ENCODE assay signal across 22 mouse cellular contexts in genomic region chr13:31405312-31405711, GRCm38 (mm10).
"Had no signal": no experiment of that assay in that cellular context is flagged by ENCODE, and none has a peak within 500 bp of the region (broad histone marks: within the 10 kb centered on the region; RNA-seq: fewer than 3 reads in every experiment).

No protein-coding gene starts in this region.

- H3K4me2 ChIP-seq: limb, embryonic 12.5 days; limb, embryonic 15.5 days; liver, embryonic 11.5 days; lung, embryonic 14.5 days; neural tube, embryonic 12.5 days; neural tube, embryonic 15.5 days had no signal

- H3K27ac ChIP-seq: limb, embryonic 12.5 days; limb, embryonic 15.5 days; liver, embryonic 14.5 days; macrophage; midbrain, embryonic 10.5 days; neural tube, embryonic 12.5 days; neural tube, embryonic 15.5 days; stomach, postnatal 0 days had no signal

- ATAC-seq: liver, postnatal 0 days; lung, postnatal 0 days had no signal

- H3K36me3 ChIP-seq: limb, embryonic 12.5 days; limb, embryonic 15.5 days; midbrain, embryonic 10.5 days; neural tube, embryonic 12.5 days; neural tube, embryonic 15.5 days had no signal

- H3K4me3 ChIP-seq: limb, embryonic 12.5 days; limb, embryonic 15.5 days; midbrain, embryonic 10.5 days; neural tube, embryonic 12.5 days; neural tube, embryonic 15.5 days had no signal

- H3K9me3 ChIP-seq: limb, embryonic 12.5 days; limb, embryonic 15.5 days; midbrain, embryonic 10.5 days; neural tube, embryonic 12.5 days; neural tube, embryonic 15.5 days had no signal

- H3K27me3 ChIP-seq: limb, embryonic 12.5 days; limb, embryonic 15.5 days; neural tube, embryonic 12.5 days; neural tube, embryonic 15.5 days had no signal

- H3K9ac ChIP-seq: limb, embryonic 12.5 days; limb, embryonic 15.5 days; liver, embryonic 14.5 days; liver, postnatal 0 days; lung, embryonic 14.5 days; neural tube, embryonic 12.5 days; neural tube, embryonic 15.5 days had no signal

- H3K4me1 ChIP-seq: limb, embryonic 12.5 days; neural tube, embryonic 12.5 days had no signal

- DNase-seq: kidney, adult 18-20 months; kidney, adult 9 months; kidney, postnatal 14 days; kidney, postnatal 4 days; left cerebral cortex, postnatal 4 days; liver, postnatal 0 days; lung, embryonic 14.5 days; midbrain, embryonic 14.5 days; right cerebral cortex, adult 18-20 months; right cerebral cortex, postnatal 25 days; thymus, adult 2 months; thymus, postnatal 14 days had no signal
